Mouse (Mus musculus): ENCODE measurements around the gene Abhd12. TPM values are rescaled to one million over a fixed set of nuclear protein-coding genes. Genes with fewer than 3 reads are reported as not detected.

The Abhd12 gene
- total and polyA plus RNA-seq, 2 experiments from 2014 or later = 150 to 152 TPM

DNA sequence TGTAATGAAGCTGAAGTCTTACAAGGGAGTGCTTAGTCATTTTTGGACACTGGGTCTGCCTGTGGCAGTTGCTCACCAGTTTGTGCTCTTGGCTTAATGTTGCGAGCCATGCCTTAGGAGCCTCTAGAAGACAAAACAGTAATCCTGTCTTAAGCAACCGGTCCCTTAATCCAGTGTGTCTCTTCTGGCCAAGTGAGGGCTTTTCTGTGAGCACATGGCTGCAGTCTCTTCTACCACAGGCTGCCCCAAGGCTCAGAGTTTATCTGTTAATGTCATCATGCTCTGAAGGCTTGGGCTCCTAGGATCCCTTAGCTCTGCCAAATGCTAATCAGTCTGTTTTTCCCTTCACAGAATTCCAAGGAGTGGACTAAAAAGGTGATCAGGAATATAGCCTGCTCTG lies 74.5 kb downstream of the Abhd12 start:
- no peak overlapping the region for H3K4me2 ChIP-seq (ENCODE audit: low read depth)
- H3K9me3 ChIP-seq (ENCODE audit: low read length) = no peaks in the 10 kb centered on the region
- H3K27ac ChIP-seq (ENCODE audit: low read depth, low read length) = no peak overlapping the region
- 93% methylated on average over 2 of the region's 2 CpGs for WGBS
- ATAC-seq (no peak), DNase-seq (no peak)
- H3K4me3 ChIP-seq (ENCODE audit: low read depth, low read length) = no peak overlapping the region
- no peak for TF ChIP-seq CTCF (IDR thresholded peaks at IDR 0.05; ENCODE audit: low read depth)
- no peaks in the 10 kb centered on the region for H3K27me3 ChIP-seq (ENCODE audit: insufficient read depth, low read length)
- peaks cover 93% of the 10 kb centered on the region for H3K36me3 ChIP-seq (ENCODE audit: insufficient read depth)
- H3K4me1 ChIP-seq (ENCODE audit: insufficient read depth) = no peaks in the 10 kb centered on the region
- no peak overlapping the region for H3K9ac ChIP-seq

DNA sequence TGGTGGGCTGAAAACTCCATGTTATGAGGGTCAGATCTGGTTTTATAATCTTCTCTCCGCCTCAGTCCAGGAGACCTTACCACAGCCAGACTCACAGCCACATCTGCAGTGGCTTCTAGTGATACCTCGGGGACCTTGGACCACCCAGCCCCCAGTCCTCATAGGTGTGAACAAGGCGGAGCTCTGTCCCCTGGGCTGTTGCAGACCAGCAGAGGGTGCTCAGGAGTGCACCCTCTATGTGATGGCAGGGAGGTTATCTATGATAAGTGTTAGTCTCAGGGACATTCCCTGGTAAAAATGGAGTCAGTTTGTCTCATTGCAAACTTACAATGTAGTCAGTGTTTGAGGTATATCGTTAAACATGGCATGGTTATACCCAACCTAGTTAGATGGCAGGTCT lies 75.9 kb downstream of the Abhd12 start:
- Histone ChIP-seq H3K27ac (ENCODE audit: low read depth, low read length) (no peak overlapping the region), H3K4me3 (ENCODE audit: low read depth, low read length) (no peak overlapping the region), H3K36me3 (ENCODE audit: insufficient read depth) (peaks cover 95% of the 10 kb centered on the region), H3K9ac (no peak overlapping the region), H3K4me1 (ENCODE audit: insufficient read depth) (no peaks in the 10 kb centered on the region), H3K9me3 (ENCODE audit: low read length) (no peaks in the 10 kb centered on the region), H3K4me2 (ENCODE audit: low read depth) (no peak overlapping the region), H3K27me3 (ENCODE audit: insufficient read depth, low read length) (no peaks in the 10 kb centered on the region)
- DNase-seq (no peak), ATAC-seq (no peak)
- WGBS = 90% methylated on average over 4 of the region's 4 CpGs
- no peak; the same call in 1 of the 2 replicates for TF ChIP-seq CTCF (IDR thresholded peaks at IDR 0.05; ENCODE audit: low read depth)

GRCm38 (mm10) chr2:150828164-150828563 lies 76.4 kb downstream of the Abhd12 start:
- Histone ChIP-seq H3K4me1 (ENCODE audit: insufficient read depth) (no peaks in the 10 kb centered on the region), H3K36me3 (ENCODE audit: insufficient read depth) (peaks cover 95% of the 10 kb centered on the region), H3K27me3 (ENCODE audit: insufficient read depth, low read length) (no peaks in the 10 kb centered on the region), H3K4me3 (ENCODE audit: low read depth, low read length) (no peak overlapping the region), H3K4me2 (ENCODE audit: low read depth) (no peak overlapping the region), H3K9ac (no peak overlapping the region), H3K9me3 (ENCODE audit: low read length) (no peaks in the 10 kb centered on the region), H3K27ac (ENCODE audit: low read depth, low read length) (no peak overlapping the region)
- WGBS = 89% methylated on average over 3 of the region's 3 CpGs
- ATAC-seq (0 out of 2 replicates have a peak, but pooled peaks have one; percentile 21), DNase-seq (no peak)
- TF ChIP-seq CTCF (IDR thresholded peaks at IDR 0.05; ENCODE audit: low read depth) = no peak

DNA sequence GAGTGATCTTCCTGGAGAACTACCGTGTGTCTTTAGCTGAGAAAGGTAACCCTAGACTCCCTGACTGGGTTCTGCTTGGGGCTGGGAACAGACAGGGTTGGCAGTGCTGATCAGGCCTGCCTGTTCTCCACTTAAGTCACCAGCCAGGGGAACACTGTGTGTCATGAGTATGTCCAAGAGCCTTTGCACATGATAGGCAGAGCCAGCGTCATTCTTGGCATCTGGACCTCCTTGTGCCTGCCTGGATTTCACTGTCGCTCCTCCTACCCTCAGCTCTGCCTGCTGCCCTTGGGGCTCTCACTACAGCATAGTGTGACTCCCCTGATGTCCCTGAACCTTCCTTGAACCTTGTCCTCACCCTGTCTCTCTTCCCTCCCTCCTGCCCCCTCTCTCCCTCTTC lies 78.1 kb downstream of the Abhd12 start:
- H3K9ac ChIP-seq = no peak overlapping the region
- H3K4me2 ChIP-seq (ENCODE audit: low read depth) = no peak overlapping the region
- no peaks in the 10 kb centered on the region for H3K27me3 ChIP-seq (ENCODE audit: insufficient read depth, low read length)
- H3K9me3 ChIP-seq (ENCODE audit: low read length) = no peaks in the 10 kb centered on the region
- H3K36me3 ChIP-seq (ENCODE audit: insufficient read depth) = peaks cover 86% of the 10 kb centered on the region
- no peak for ATAC-seq
- H3K27ac ChIP-seq (ENCODE audit: low read depth, low read length) = no peak overlapping the region
- no peak for DNase-seq
- H3K4me1 ChIP-seq (ENCODE audit: insufficient read depth) = no peaks in the 10 kb centered on the region
- TF ChIP-seq CTCF (IDR thresholded peaks at IDR 0.05; ENCODE audit: low read depth) = no peak
- WGBS = 91% methylated on average over 3 of the region's 3 CpGs
- H3K4me3 ChIP-seq (ENCODE audit: low read depth, low read length) = no peak overlapping the region

DNA sequence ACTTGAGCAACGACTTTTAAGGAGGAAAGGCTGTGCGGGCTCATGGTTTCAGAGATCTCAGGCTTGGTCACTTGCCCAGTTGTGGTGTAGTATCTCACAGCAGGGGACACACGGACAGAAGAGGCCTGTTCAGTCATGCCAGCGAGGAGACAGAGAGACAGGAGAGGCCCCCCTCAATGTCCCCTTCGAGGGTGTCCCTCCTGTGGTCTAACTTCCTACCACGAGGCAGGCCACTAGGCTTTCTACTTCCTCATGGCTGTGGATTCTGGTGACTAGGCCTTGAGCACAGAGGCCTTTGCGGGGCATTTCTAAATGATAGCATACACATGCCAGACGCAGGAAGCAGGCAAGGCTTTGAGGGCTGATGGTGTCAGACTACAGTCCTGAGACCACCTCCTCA lies 81.6 kb downstream of the Abhd12 start:
- Histone ChIP-seq H3K4me1 (ENCODE audit: insufficient read depth) (no peaks in the 10 kb centered on the region), H3K36me3 (ENCODE audit: insufficient read depth) (peaks cover 82% of the 10 kb centered on the region), H3K9me3 (ENCODE audit: low read length) (no peaks in the 10 kb centered on the region), H3K4me3 (ENCODE audit: low read depth, low read length) (no peak overlapping the region), H3K9ac (no peak overlapping the region), H3K27me3 (ENCODE audit: insufficient read depth, low read length) (no peaks in the 10 kb centered on the region), H3K27ac (ENCODE audit: low read depth, low read length) (no peak overlapping the region), H3K4me2 (ENCODE audit: low read depth) (no peak overlapping the region)
- WGBS = 79% methylated on average over 8 of the region's 8 CpGs
- no peak for TF ChIP-seq CTCF (IDR thresholded peaks at IDR 0.05; ENCODE audit: low read depth)
- no peak for ATAC-seq
- no peak for DNase-seq

GRCm38 (mm10) chr2:150820720-150821119 lies 83.8 kb downstream of the Abhd12 start:
- ATAC-seq = no peak

GRCm38 (mm10) chr2:150818742-150819141 lies 85.8 kb downstream of the Abhd12 start:
- no peaks in the 10 kb centered on the region for H3K9me3 ChIP-seq (ENCODE audit: low read length)
- no peaks in the 10 kb centered on the region for H3K27me3 ChIP-seq (ENCODE audit: insufficient read depth, low read length)
- DNase-seq (no peak), ATAC-seq (no peak)
- no peak overlapping the region for H3K9ac ChIP-seq
- 89% methylated on average over 8 of the region's 8 CpGs for WGBS
- peaks cover 84% of the 10 kb centered on the region for H3K36me3 ChIP-seq (ENCODE audit: insufficient read depth)
- H3K4me2 ChIP-seq (ENCODE audit: low read depth) = no peak overlapping the region
- H3K4me3 ChIP-seq (ENCODE audit: low read depth, low read length) = no peak overlapping the region
- H3K27ac ChIP-seq (ENCODE audit: low read depth, low read length) = no peak overlapping the region
- no peak for TF ChIP-seq CTCF (IDR thresholded peaks at IDR 0.05; ENCODE audit: low read depth)
- H3K4me1 ChIP-seq (ENCODE audit: insufficient read depth) = no peaks in the 10 kb centered on the region

More at GRCm38 (mm10) chr2:150820720-150821119, 83.8 kb downstream of the Abhd12 start:
- 87% methylated on average over 8 of the region's 8 CpGs for WGBS
- no peak for DNase-seq
- Histone ChIP-seq H3K4me3 (ENCODE audit: low read depth, low read length) (no peak overlapping the region), H3K4me2 (ENCODE audit: low read depth) (no peak overlapping the region), H3K9me3 (ENCODE audit: low read length) (no peaks in the 10 kb centered on the region), H3K9ac (no peak overlapping the region), H3K36me3 (ENCODE audit: insufficient read depth) (peaks cover 82% of the 10 kb centered on the region), H3K4me1 (ENCODE audit: insufficient read depth) (no peaks in the 10 kb centered on the region), H3K27ac (ENCODE audit: low read depth, low read length) (no peak overlapping the region), H3K27me3 (ENCODE audit: insufficient read depth, low read length) (no peaks in the 10 kb centered on the region)
- TF ChIP-seq CTCF (IDR thresholded peaks at IDR 0.05; ENCODE audit: low read depth) = no peak

All from forebrain, postnatal 0 days (tissue).